Mouse (Mus musculus): ENCODE results near the gene Dennd5b. TPM values are rescaled to one million over a fixed set of nuclear protein-coding genes. Genes with fewer than 3 reads are reported as not detected.
A peak's percentile ranks its signal among the peaks of the same experiment; 100 is the strongest.

Gene Dennd5b
- polyA plus RNA-seq (2015; fragmentation: Nextera tagmentation; extraction: Ambion mirVana): 5.5 and 5.8 TPM in 2 replicates

- under 1% methylated on average over 112 of the region's 124 CpGs for WGBS
- no peaks in the 10 kb centered on the region for H3K27me3 ChIP-seq
- H3K4me1 ChIP-seq: no peaks in the 10 kb centered on the region
- H3K9ac ChIP-seq: peak within 1 kb of the TSS; percentile 78
- H3K9me3 ChIP-seq: no peaks in the 10 kb centered on the region
- H3K4me3 ChIP-seq: peak within 1 kb of the TSS; percentile 87
- no peaks in the 10 kb centered on the region for H3K36me3 ChIP-seq
- peak within 1 kb of the TSS; percentile 90 for H3K4me2 ChIP-seq
- ATAC-seq (ENCODE audit: borderline replicate concordance, extremely low read depth, low FRiP score, low TSS enrichment): peak; percentile 94
- peak within 1 kb of the TSS; percentile 95 for H3K27ac ChIP-seq
Observed at GRCm38 (mm10) chr6:149101076-149101942, at the start of gene Dennd5b. Dennd5b (minus strand) TSS chr6:149101680.

DNA sequence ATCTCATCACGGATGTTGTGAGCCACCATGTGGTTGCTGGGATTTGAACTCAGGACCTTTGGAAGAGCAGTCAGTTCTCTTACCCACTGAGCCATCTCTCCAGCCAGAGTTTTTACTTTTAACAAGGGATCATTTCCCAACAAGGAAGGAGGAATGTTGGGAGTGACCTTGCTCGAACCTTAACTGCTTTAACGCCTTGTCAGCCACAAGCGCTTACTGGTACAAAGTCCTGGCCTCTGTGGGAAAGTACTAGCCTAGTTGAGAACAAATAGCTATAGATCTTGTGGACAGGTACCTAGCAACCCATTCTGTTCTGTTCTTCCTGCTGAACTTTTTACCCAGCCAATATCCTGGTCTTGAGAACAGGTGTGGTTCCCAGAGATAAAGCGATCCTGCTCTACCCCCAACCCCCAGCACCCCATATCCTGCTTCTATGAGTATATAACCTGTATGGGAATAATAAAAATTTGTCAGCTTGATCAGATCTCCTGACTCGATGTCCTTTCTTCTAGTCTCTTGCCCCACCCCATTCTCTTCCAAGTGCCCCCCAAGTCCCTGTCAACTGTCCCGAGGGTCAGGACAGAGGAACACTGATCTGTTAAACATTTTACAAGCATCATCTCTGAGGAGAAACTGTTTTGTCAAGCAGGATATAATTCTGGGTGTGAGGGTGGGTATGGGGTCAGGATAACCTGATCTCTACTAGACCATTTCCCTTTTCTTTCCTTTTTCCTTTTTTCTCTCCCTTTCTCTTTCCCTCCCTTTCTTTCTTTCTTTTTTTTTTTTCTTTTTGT is 47.2 kb upstream of the Dennd5b start:
- no peak overlapping the region for H3K4me3 ChIP-seq
- no peaks in the 10 kb centered on the region for H3K27me3 ChIP-seq
- H3K4me1 ChIP-seq: peaks cover under 1% of the 10 kb centered on the region; the same call in 1 of the 2 replicates
- ATAC-seq (ENCODE audit: borderline replicate concordance, extremely low read depth, low FRiP score, low TSS enrichment): no peak
- WGBS: 68% methylated on average over 7 of the region's 7 CpGs
- peaks cover 18% of the 10 kb centered on the region for H3K36me3 ChIP-seq
- H3K9ac ChIP-seq: no peak overlapping the region
- no peaks in the 10 kb centered on the region for H3K9me3 ChIP-seq
- H3K4me2 ChIP-seq: no peak overlapping the region
- no peak overlapping the region for H3K27ac ChIP-seq

- Histone ChIP-seq H3K27me3 (no peaks in the 10 kb centered on the region), H3K9me3 (no peaks in the 10 kb centered on the region), H3K4me2 (no peak overlapping the region), H3K4me3 (no peak overlapping the region), H3K9ac (no peak overlapping the region), H3K36me3 (peaks cover 14% of the 10 kb centered on the region), H3K4me1 (peaks cover 8% of the 10 kb centered on the region; the same call in 1 of the 2 replicates), H3K27ac (no peak overlapping the region)
- 95% methylated on average over 1 of the region's 1 CpGs for WGBS
- ATAC-seq (ENCODE audit: borderline replicate concordance, extremely low read depth, low FRiP score, low TSS enrichment): no peak
Observed at GRCm38 (mm10) chr6:149145143-149145542, 43.7 kb upstream of the Dennd5b start.

DNA sequence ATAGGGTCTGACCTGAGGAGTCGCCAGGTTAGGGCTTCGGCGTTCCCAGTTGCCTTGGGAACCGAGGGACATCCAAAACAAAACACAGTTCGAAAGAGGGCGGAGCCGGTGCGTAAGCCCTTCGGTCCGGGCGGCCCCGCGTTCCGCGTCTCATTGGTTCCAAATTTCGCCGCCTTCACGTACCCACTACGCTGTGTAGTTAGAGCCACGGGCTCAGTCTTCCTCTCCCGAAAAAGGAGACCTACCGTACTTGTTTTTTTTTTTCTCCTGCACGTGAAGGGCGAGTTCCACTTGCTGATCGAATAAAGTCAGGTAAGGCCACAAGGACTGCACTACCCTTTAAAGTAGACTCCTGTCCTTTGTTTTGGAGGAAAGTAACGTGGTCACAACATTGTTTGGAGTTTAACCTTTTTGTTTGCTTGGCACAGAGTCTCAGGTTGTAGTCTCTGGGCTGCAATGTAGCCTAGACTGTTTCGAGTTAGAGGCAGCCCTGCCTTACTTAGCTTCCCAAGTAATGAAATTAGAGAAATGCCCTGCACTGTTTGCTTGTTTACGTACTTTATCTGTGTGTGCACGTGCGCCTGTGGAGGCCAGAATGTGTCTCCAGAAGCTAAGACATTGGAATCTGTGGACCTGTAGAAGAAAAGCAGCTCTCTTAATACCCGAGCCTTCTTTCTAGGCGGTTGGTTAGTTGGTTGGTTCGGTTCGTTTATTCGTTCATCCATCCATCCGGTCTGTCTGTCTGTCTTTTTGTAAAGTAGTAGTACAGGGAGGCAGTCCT is 40.1 kb upstream of the Dennd5b start:
- ATAC-seq (ENCODE audit: borderline replicate concordance, extremely low read depth, low FRiP score, low TSS enrichment): peak; percentile 97
- Histone ChIP-seq H3K27ac (peak overlapping the region; percentile 30; the same call in 1 of the 2 replicates), H3K36me3 (peaks cover 14% of the 10 kb centered on the region), H3K9ac (peak overlapping the region; percentile 56), H3K4me3 (peak overlapping the region; percentile 52), H3K4me2 (peak overlapping the region; percentile 63), H3K9me3 (no peaks in the 10 kb centered on the region), H3K4me1 (peaks cover 8% of the 10 kb centered on the region; the same call in 1 of the 2 replicates), H3K27me3 (no peaks in the 10 kb centered on the region)
- 3% methylated on average over 36 of the region's 36 CpGs for WGBS

GRCm38 (mm10) chr6:149139471-149139870 is 38.0 kb upstream of the Dennd5b start, which contains the start of gene Etfbkmt:
Etfbkmt (plus strand) TSS chr6:149139849.
- Histone ChIP-seq H3K4me2 (no peak within 1 kb of the TSS), H3K9me3 (no peaks in the 10 kb centered on the region), H3K4me1 (peaks cover 8% of the 10 kb centered on the region; the same call in 1 of the 2 replicates), H3K4me3 (no peak within 1 kb of the TSS), H3K9ac (no peak within 1 kb of the TSS), H3K27me3 (no peaks in the 10 kb centered on the region), H3K36me3 (0 out of 2 replicates have a peak, but pooled peaks cover 5% of the 10 kb centered on the region), H3K27ac (no peak within 1 kb of the TSS)
- 70% methylated on average over 1 of the region's 1 CpGs for WGBS
- no peak for ATAC-seq (ENCODE audit: borderline replicate concordance, extremely low read depth, low FRiP score, low TSS enrichment)

GRCm38 (mm10) chr6:149139011-149139410 is 37.5 kb upstream of the Dennd5b start:
- no peak overlapping the region for H3K4me2 ChIP-seq
- WGBS: 88% methylated on average over 3 of the region's 3 CpGs
- no peak overlapping the region for H3K27ac ChIP-seq
- no peaks in the 10 kb centered on the region for H3K27me3 ChIP-seq
- H3K4me3 ChIP-seq: no peak overlapping the region
- H3K9me3 ChIP-seq: no peaks in the 10 kb centered on the region
- H3K9ac ChIP-seq: no peak overlapping the region
- peaks cover 8% of the 10 kb centered on the region; the same call in 1 of the 2 replicates for H3K4me1 ChIP-seq
- 0 out of 2 replicates have a peak, but pooled peaks cover under 1% of the 10 kb centered on the region for H3K36me3 ChIP-seq
- ATAC-seq (ENCODE audit: borderline replicate concordance, extremely low read depth, low FRiP score, low TSS enrichment): no peak

DNA sequence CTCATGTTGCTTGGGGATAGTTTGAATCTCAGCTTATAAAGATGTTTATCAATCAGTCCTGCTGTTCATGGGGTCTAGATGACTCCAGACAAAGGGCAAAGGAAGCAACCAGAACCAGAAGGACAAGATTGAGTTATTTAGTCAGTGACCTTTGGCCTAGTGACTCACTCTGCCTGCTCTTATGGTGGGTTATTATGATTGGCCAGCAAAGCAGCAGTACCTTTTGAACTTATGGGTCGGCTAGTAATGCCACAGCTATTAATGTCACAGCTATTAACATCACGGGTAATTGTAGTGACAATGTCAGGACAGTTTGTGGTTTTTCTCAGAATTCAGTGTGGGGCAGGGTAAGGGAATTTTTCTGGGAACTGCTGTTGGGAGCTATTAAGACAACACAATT is 36.5 kb upstream of the Dennd5b start:
- Histone ChIP-seq H3K27me3 (no peaks in the 10 kb centered on the region), H3K4me1 (peaks cover 8% of the 10 kb centered on the region; the same call in 1 of the 2 replicates), H3K9me3 (no peaks in the 10 kb centered on the region), H3K27ac (no peak overlapping the region), H3K4me3 (no peak overlapping the region), H3K9ac (no peak overlapping the region), H3K4me2 (no peak overlapping the region), H3K36me3 (no peaks in the 10 kb centered on the region)
- no peak for ATAC-seq (ENCODE audit: borderline replicate concordance, extremely low read depth, low FRiP score, low TSS enrichment)
- WGBS: 73% methylated on average over 2 of the region's 2 CpGs

DNA sequence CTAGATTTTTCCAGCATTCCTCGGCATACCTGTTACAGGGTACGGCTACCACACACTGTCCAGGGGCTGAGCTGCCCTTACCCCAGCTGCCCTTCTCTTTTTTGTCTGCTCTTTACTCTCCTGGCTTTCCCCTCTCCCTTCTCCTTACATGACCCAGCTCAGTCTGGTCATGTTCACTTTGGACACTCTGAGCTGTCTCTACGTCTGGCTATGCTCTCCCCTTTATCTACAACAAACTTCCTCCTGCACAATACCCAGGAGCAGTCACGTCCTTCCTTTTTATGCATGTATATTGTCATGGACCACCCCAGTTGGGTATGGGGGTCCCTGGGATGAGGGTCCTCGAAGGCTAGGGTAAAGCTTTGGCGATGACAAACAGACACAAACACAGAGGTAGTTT is 34.2 kb upstream of the Dennd5b start:
- Histone ChIP-seq H3K9me3 (no peaks in the 10 kb centered on the region), H3K27ac (no peak overlapping the region), H3K4me2 (no peak overlapping the region), H3K36me3 (no peaks in the 10 kb centered on the region), H3K4me3 (no peak overlapping the region), H3K4me1 (no peaks in the 10 kb centered on the region; the same call in 1 of the 2 replicates), H3K9ac (no peak overlapping the region), H3K27me3 (no peaks in the 10 kb centered on the region)
- whole genome bisulfite sequencing: 67% methylated on average over 6 of the region's 6 CpGs
- ATAC-seq (ENCODE audit: borderline replicate concordance, extremely low read depth, low FRiP score, low TSS enrichment): no peak

DNA sequence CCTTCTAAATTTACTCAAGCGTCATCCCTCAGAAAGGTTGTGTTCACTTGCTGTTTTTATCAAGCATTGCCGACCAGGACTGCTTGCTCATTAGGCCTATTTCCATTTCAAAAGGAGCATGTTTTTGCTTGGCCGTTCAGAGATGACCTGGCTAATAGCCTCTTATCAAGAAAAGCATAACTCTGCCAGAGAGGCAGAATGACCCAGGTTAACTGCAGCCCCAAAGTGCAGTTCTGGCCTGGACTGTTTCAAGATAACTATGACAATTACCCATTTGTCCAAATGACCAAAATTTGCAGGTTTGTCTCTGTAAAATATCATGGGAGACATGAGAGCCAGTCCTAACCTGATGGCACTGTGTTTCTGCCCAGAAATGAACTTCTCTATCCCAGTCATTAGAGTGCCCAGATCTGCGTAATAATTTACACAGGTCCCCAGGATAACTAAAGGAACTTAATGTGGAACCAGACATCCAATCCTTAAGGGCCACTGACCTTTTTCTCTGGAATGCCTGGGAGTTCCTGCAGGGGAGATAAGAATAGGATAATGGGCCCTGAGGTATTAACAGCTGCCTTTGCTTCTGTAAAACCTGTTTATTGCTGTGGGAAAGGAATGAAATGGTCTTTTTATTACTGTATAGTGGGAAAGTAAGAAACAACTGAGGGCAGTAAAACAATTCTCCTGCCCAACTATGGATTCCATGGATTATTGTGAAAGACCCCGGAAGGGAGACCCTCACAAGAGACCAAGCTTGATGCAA is 33.1 kb upstream of the Dennd5b start:
- Histone ChIP-seq H3K27me3 (no peaks in the 10 kb centered on the region), H3K4me2 (no peak overlapping the region), H3K36me3 (no peaks in the 10 kb centered on the region), H3K27ac (no peak overlapping the region), H3K9me3 (no peaks in the 10 kb centered on the region), H3K4me1 (no peaks in the 10 kb centered on the region; the same call in 1 of the 2 replicates), H3K4me3 (no peak overlapping the region), H3K9ac (no peak overlapping the region)
- 26% methylated on average over 5 of the region's 5 CpGs for WGBS
- no peak for ATAC-seq (ENCODE audit: borderline replicate concordance, extremely low read depth, low FRiP score, low TSS enrichment)

DNA sequence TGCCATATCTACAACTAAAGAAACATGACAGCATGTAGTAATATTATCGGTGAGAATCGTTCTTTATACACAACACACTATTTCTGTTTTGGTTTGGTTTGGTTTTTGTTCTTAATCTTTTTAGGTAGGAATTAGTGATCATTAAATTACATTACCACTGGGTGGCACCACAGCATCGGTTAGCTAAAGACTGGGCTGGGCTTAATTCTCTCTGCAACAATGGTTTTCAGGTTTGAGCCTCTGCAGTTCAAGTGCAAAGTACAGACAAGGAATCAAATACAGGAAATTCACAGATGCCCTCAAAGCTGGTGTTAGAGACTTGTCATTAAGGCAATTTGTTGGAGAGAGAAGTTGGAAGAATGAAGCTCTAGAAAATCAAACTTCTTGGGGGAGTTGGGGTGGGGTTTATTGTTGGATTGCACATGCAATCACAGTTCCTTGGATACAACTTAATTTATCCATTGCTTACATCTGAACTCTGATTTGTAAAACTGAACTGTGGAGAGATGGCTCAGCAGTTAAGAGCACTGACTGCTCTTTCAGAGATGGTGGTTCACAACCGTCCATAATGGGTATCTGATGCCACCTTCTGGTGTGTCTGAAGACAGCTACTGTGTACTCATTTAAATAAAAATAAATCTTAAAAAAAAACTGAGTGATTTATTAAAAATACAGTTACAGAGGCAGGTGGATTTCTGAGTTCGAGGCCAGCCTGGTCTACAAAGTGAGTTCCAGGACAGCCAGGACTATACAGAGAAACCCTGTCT is 31.0 kb upstream of the Dennd5b start:
- no peak overlapping the region for H3K4me2 ChIP-seq
- ATAC-seq (ENCODE audit: borderline replicate concordance, extremely low read depth, low FRiP score, low TSS enrichment): peak; percentile 80; the same call in 1 of the 2 replicates
- WGBS: 29% methylated on average over 5 of the region's 5 CpGs
- H3K27ac ChIP-seq: no peak overlapping the region
- H3K27me3 ChIP-seq: no peaks in the 10 kb centered on the region
- no peaks in the 10 kb centered on the region for H3K36me3 ChIP-seq
- H3K9me3 ChIP-seq: no peaks in the 10 kb centered on the region
- no peak overlapping the region for H3K9ac ChIP-seq
- H3K4me1 ChIP-seq: no peaks in the 10 kb centered on the region; the same call in 1 of the 2 replicates
- no peak overlapping the region for H3K4me3 ChIP-seq
